Mouse (Mus musculus) liver, embryonic 12.5 days (tissue): ENCODE results near the gene Rtp1. TPM values are rescaled to one million over a fixed set of nuclear protein-coding genes. Genes with fewer than 3 reads are reported as not detected.

Experiments
- ATAC-seq: fragments of 200-750 bp; cut with Nextera tagmentation; 2 replicates; pipeline ENCODE4 v1.8.0; 2017; ENCODE audit warnings: moderate number of reproducible peaks, mild to moderate bottlenecking, moderate library complexity
- H3K27ac ChIP-seq: fragments of 300-500 bp; sonication (generic); 2 replicates; pipeline ENCODE4 v1.5.1; 2016; ENCODE audit warnings: mild to moderate bottlenecking
- H3K27me3 ChIP-seq: fragments of 300-500 bp; sonication (generic); replicated peaks from 2 replicates; pipeline ENCODE4 v1.6.1; 2016; ENCODE audit warnings: mild to moderate bottlenecking, moderate library complexity
- H3K36me3 ChIP-seq: fragments of 300-500 bp; sonication (generic); 2 replicates; pipeline ENCODE4 v1.6.1; 2016; ENCODE audit warnings: mild to moderate bottlenecking, moderate library complexity
- H3K4me1 ChIP-seq: fragments of 300-500 bp; sonication (generic); 2 replicates; pipeline ENCODE4 v1.6.1; 2016
- H3K4me2 ChIP-seq: fragments of 300-500 bp; sonication (generic); 2 replicates; pipeline ENCODE4 v1.6.1; 2016; ENCODE audit warnings: mild to moderate bottlenecking, moderate library complexity
- H3K4me3 ChIP-seq: fragments of 300-500 bp; sonication (generic); 2 replicates; pipeline ENCODE4 v1.5.1; 2016; ENCODE audit warnings: mild to moderate bottlenecking, moderate library complexity
- H3K9ac ChIP-seq: fragments of 300-500 bp; sonication (generic); 2 replicates; pipeline ENCODE4 v1.6.1; 2016; ENCODE audit warnings: mild to moderate bottlenecking, moderate library complexity
- H3K9me3 ChIP-seq: fragments of 300-500 bp; sonication (generic); replicated peaks from 2 replicates; pipeline ENCODE4 v1.6.1; 2016; ENCODE audit warnings: mild to moderate bottlenecking, moderate library complexity
- WGBS: fragments of 180-500 bp; shearing (Covaris S2); methylation state at CpG from one replicate; pipeline ENCODE4 v1.1.7; 2016; ENCODE audit not compliant: insufficient replicate concordance; 5-methylcytosine and 5-hydroxymethylcytosine counted together
- polyA plus RNA-seq: library from polyadenylated mRNA; unstranded; fragments of >200 nt; fragmentation: Nextera tagmentation; extraction: Ambion mirVana; gene quantifications from 2 replicates; pipeline ENCODE4 v1.2.1, GENCODE M21; 2016

Gene Rtp1
- polyA plus RNA-seq, 1 experiment from 2014 or later, result not detected

DNA sequence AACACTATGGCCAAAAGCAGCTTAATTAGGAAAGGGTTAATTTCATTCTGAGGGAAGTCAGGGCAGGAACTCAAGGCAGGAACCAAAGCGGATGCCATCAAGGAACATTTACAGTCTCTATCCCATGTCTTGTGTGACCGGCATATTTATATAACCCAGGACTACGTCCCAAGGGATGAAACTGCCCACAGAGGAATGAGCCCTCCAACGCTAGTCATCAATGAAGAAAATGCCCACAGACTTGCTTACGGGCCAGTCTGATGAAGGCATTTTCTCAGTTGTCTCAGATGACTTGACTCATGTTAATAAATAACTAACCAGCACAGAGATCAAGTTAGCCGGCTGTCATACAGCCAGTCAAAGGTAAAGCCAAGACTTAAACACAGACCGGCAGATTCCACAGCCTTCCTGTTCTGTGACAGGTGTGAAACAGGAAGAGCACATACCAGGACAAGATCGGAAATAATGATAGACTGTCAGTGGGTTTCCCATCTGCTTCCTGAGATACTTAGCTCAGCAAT is 9.3 kb upstream of the Rtp1 start:
- H3K4me2 ChIP-seq, result no peak overlapping the region
- H3K4me1 ChIP-seq, result no peaks in the 10 kb centered on the region
- H3K36me3 ChIP-seq, result no peaks in the 10 kb centered on the region
- H3K9me3 ChIP-seq, result no peaks in the 10 kb centered on the region
- no peaks in the 10 kb centered on the region for H3K27me3 ChIP-seq
- H3K4me3 ChIP-seq, result no peak overlapping the region
- WGBS, result 64% methylated on average over 8 of the region's 8 CpGs
- ATAC-seq, result no peak
- H3K27ac ChIP-seq, result no peak overlapping the region
- no peak overlapping the region for H3K9ac ChIP-seq

- Histone ChIP-seq H3K27ac (no peak overlapping the region), H3K36me3 (no peaks in the 10 kb centered on the region), H3K9me3 (no peaks in the 10 kb centered on the region), H3K4me3 (no peak overlapping the region), H3K9ac (no peak overlapping the region), H3K4me2 (no peak overlapping the region), H3K4me1 (no peaks in the 10 kb centered on the region), H3K27me3 (no peaks in the 10 kb centered on the region)
- ATAC-seq, result no peak
- WGBS, result 60% methylated on average over 5 of the region's 5 CpGs
Observed at GRCm38 (mm10) chr16:23423825-23424224, 5.1 kb upstream of the Rtp1 start.

DNA sequence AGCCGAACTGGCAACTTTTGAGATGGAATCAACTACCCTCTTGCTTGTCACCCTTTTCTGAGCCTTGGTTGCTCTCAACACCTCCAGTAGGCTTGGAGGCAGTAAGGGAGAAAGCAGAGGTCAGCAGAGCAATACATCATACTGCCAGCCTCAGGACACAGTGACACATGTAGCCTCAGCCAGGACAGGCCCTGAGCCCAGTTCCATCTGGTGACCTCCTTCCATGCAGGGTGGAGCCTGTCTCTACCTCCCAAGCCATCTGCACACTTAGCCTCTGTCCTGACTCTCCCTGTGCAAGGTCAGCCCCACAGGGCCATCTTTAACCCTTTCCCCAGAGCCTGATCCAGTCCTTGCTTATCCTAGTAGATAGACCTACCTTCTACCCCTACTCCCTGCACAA is 1.2 kb upstream of the Rtp1 start:
- H3K9ac ChIP-seq, result no peak overlapping the region
- H3K4me1 ChIP-seq, result no peaks in the 10 kb centered on the region
- H3K4me3 ChIP-seq, result no peak overlapping the region
- no peak overlapping the region for H3K27ac ChIP-seq
- no peak overlapping the region for H3K4me2 ChIP-seq
- H3K36me3 ChIP-seq, result no peaks in the 10 kb centered on the region
- no peaks in the 10 kb centered on the region for H3K27me3 ChIP-seq
- ATAC-seq, result no peak
- no peaks in the 10 kb centered on the region for H3K9me3 ChIP-seq
- whole genome bisulfite sequencing, result 57% methylated on average over 1 of the region's 1 CpGs

DNA sequence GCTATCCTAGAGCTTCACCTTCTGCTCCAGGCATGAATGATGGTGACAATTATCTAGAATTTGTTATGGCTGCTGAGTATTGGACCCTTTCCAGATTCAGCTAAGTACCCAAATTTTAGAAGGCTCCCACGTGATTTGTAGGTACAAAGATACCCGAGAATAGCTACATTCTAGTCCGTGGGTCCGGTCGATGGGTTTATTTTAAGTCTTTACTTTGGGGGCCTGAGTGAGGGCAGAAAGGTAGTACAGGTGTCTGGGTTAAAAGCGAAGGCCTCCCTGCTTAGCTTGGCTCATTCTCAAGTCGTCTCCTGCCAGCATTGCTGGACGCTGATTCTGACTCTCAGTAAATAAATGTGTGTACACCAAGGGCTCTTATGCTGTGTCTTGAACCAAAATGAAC is 1.1 kb downstream of the Rtp1 start:
- Histone ChIP-seq H3K4me2 (no peak overlapping the region), H3K4me3 (no peak overlapping the region), H3K27ac (no peak overlapping the region), H3K9me3 (no peaks in the 10 kb centered on the region), H3K9ac (no peak overlapping the region), H3K4me1 (no peaks in the 10 kb centered on the region), H3K36me3 (no peaks in the 10 kb centered on the region), H3K27me3 (no peaks in the 10 kb centered on the region; the same call in 1 of the 2 replicates)
- WGBS, result 70% methylated on average over 8 of the region's 8 CpGs
- ATAC-seq, result no peak

DNA sequence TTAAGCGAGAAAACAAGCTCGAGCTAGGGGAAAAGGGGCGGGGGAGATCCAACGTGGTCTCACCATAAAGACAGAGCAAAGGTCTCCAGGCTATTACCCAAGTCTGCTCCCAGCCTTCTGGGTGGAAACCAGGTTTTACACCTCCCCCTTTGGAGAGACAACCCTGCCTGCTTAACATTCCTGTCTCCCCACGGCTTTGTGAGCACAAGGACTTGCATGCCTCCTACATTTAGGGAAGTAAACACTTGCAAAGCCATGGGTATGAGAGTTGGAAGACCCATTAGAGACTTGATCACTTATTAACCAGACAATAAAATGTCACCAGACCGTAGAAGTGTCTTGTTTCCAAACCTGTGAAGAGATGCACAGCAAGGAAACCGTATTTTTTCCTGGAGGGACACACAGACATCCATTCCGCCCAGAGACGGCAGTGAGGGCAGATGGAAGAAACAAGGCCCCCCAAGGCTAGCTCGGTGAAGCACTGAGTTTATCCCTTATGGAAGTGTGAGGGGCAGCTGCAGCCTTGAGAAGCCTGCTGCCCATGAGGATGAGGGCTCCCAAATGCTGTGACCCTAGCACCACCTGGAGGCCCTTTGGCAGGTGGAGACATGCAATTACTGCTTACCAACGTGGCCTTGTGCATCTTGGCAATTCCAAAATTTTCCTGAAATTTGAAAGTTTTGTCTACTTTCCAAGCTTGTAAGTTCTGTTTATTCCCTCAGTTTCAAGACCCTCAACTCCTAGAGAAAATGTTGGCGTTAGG is 8.7 kb downstream of the Rtp1 start:
- Histone ChIP-seq H3K4me3 (no peak overlapping the region), H3K9me3 (no peaks in the 10 kb centered on the region), H3K4me2 (no peak overlapping the region), H3K9ac (no peak overlapping the region), H3K36me3 (no peaks in the 10 kb centered on the region), H3K4me1 (no peaks in the 10 kb centered on the region), H3K27me3 (no peaks in the 10 kb centered on the region; the same call in 1 of the 2 replicates), H3K27ac (no peak overlapping the region)
- no peak for ATAC-seq
- 56% methylated on average over 12 of the region's 12 CpGs for WGBS

DNA sequence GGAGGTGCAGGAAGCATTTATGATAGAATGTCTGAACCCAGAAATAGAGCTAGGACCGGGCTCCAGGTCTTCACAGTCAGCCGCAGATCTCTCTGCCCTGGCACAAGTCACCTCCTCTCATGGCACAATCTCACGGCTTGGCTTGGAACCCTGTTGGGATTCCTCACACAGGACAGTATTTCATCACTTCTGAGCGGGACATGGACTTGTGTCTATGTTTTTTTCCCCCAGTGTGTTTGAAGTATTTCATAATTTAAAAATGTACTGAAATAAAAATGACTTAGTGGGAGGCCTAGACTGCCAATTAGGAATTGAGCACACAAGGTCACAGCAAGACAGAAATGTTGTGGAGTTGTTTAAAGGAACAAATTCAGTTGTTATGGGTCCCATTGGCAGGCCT is 15.3 kb downstream of the Rtp1 start:
- H3K27me3 ChIP-seq, result no peaks in the 10 kb centered on the region

DNA sequence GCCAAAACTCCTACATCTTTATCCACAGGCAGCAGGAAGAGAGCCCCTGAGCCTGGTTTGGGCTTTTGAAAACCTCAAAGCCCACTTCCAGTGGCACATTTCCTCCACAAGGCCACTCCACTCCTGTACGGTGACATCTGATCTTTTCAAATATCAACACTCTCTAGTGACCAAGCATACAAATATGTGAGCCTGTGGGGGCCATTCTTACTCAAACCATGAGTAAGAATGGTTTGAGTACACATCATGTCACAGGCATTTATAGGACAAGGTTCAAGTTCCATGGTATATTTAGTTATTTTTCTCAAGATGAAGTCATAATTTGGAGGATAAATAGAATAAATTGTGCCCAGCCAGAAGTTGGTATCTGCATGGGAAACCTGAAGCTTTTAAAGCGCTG is 21.0 kb downstream of the Rtp1 start:
- Histone ChIP-seq H3K9me3 (no peaks in the 10 kb centered on the region), H3K27me3 (no peaks in the 10 kb centered on the region), H3K4me1 (no peaks in the 10 kb centered on the region), H3K27ac (no peak overlapping the region), H3K4me2 (no peak overlapping the region), H3K36me3 (no peaks in the 10 kb centered on the region), H3K9ac (no peak overlapping the region), H3K4me3 (no peak overlapping the region)
- no peak for ATAC-seq
- WGBS, result 62% methylated on average over 2 of the region's 2 CpGs

More for the DNA sequence above, 15.3 kb downstream of the Rtp1 start:
- no peak overlapping the region for H3K27ac ChIP-seq
- no peaks in the 10 kb centered on the region for H3K36me3 ChIP-seq
- H3K4me2 ChIP-seq, result no peak overlapping the region
- H3K9ac ChIP-seq, result no peak overlapping the region
- no peak for ATAC-seq
- 71% methylated on average over 4 of the region's 4 CpGs for WGBS
- H3K9me3 ChIP-seq, result no peaks in the 10 kb centered on the region
- H3K4me1 ChIP-seq, result no peaks in the 10 kb centered on the region
- no peak overlapping the region for H3K4me3 ChIP-seq

DNA sequence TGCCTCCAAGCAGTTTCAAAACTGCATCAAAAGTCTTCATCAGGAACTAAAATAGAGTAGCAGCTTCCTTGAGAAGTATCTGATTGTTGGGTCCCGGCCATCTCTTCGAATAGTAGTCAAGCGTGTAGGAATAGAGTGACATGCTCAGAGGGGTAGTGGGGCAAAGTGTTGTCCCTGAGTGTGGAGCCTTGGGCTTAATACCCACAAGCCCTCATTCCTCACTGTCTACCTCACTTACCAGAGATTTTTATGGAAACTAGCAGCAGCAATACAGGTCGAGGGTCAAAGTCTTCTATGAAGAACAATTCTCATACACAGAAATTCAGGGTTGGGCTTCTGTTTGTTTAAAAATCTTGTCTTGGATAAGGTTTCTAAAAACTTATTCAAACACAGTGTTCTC is 21.9 kb downstream of the Rtp1 start:
- Histone ChIP-seq H3K9ac (no peak overlapping the region), H3K4me1 (no peaks in the 10 kb centered on the region), H3K4me3 (no peak overlapping the region), H3K27me3 (no peaks in the 10 kb centered on the region), H3K9me3 (no peaks in the 10 kb centered on the region), H3K27ac (no peak overlapping the region), H3K4me2 (no peak overlapping the region), H3K36me3 (no peaks in the 10 kb centered on the region)
- no peak for ATAC-seq
- WGBS, result 69% methylated on average over 4 of the region's 4 CpGs

- 14% methylated on average over 3 of the region's 3 CpGs for WGBS
- no peak overlapping the region for H3K4me3 ChIP-seq
- ATAC-seq, result no peak
- H3K36me3 ChIP-seq, result no peaks in the 10 kb centered on the region
- H3K4me1 ChIP-seq, result no peaks in the 10 kb centered on the region
- no peaks in the 10 kb centered on the region for H3K27me3 ChIP-seq
- H3K27ac ChIP-seq, result no peak overlapping the region
- no peak overlapping the region for H3K9ac ChIP-seq
- no peak overlapping the region for H3K4me2 ChIP-seq
- H3K9me3 ChIP-seq, result no peaks in the 10 kb centered on the region
Observed at GRCm38 (mm10) chr16:23452476-23452875, 23.5 kb downstream of the Rtp1 start.

DNA sequence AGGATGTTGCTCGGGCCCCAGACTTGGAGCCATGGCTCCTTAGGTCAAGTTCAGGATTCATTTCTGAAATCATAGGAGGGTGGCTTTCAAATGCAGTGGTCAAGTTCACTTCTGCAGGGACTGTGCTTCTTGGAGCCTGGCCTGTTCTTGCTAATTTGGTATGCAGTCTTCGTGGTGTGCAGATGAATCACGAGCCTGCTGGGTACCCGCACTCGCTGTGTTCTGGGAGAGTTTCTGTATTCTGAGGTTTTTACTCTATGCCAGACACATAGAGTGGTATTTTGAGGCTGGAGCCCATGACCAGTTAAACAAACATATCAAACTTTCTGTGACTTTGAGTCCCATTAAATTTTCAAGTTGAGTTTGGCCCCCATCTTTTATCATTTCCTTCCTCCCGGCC is 25.4 kb downstream of the Rtp1 start:
- WGBS, result 66% methylated on average over 6 of the region's 6 CpGs
- Histone ChIP-seq H3K27me3 (no peaks in the 10 kb centered on the region), H3K9me3 (no peaks in the 10 kb centered on the region), H3K4me1 (no peaks in the 10 kb centered on the region), H3K4me2 (no peak overlapping the region), H3K27ac (no peak overlapping the region), H3K36me3 (peaks cover 5% of the 10 kb centered on the region; the same call in 1 of the 2 replicates), H3K4me3 (no peak overlapping the region), H3K9ac (no peak overlapping the region)
- ATAC-seq, result no peak

GRCm38 (mm10) chr16:23456534-23456933 is 27.6 kb downstream of the Rtp1 start:
- Histone ChIP-seq H3K27me3 (no peaks in the 10 kb centered on the region), H3K9ac (no peak overlapping the region), H3K9me3 (no peaks in the 10 kb centered on the region), H3K4me2 (no peak overlapping the region), H3K36me3 (peaks cover 5% of the 10 kb centered on the region; the same call in 1 of the 2 replicates), H3K27ac (no peak overlapping the region), H3K4me3 (no peak overlapping the region), H3K4me1 (no peaks in the 10 kb centered on the region)
- ATAC-seq, result no peak
- WGBS, result 58% methylated on average over 3 of the region's 3 CpGs

DNA sequence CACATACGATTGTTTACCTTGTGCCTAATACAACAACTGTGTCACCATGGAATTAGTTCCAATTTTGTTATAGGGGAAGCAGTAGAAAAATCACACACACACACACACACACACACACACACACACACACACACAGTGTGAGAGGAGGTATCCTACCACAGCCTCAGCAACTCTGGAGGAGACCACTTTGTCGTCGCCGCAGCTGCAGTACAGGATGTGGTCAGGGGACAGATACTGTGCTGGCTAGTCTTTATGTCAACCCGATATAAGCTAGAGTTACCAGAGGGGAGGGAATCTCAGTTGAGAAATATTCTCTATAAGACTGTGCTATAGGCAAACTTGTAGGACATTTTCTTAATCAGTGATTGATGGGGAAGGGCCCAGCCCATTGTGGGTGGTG is 28.4 kb downstream of the Rtp1 start:
- no peaks in the 10 kb centered on the region for H3K27me3 ChIP-seq
- no peak overlapping the region for H3K4me2 ChIP-seq
- WGBS, result 30% methylated on average over 5 of the region's 5 CpGs
- H3K27ac ChIP-seq, result no peak overlapping the region
- H3K9ac ChIP-seq, result no peak overlapping the region
- H3K36me3 ChIP-seq, result peaks cover 5% of the 10 kb centered on the region; the same call in 1 of the 2 replicates
- H3K4me3 ChIP-seq, result no peak overlapping the region
- no peak for ATAC-seq
- no peaks in the 10 kb centered on the region for H3K9me3 ChIP-seq
- H3K4me1 ChIP-seq, result no peaks in the 10 kb centered on the region
